Mouse (Mus musculus): ENCODE measurements around the gene Sh3gl2. TPM values are rescaled to one million over a fixed set of nuclear protein-coding genes. Genes with fewer than 3 reads are reported as not detected.

The Sh3gl2 gene
- polyA plus RNA-seq, 1 experiment from 2014 or later: 104 TPM

- ATAC-seq: no peak
- WGBS: 84% methylated on average over 9 of the region's 9 CpGs
These were observed 6.5 kb upstream of the Sh3gl2 start for GRCm38 (mm10) chr4:85198431-85198830.

GRCm38 (mm10) chr4:85202582-85202981 lies 2.3 kb upstream of the Sh3gl2 start:
- H3K4me2 ChIP-seq (ENCODE audit: low read length): no peak overlapping the region
- peaks cover 9% of the 10 kb centered on the region for H3K27me3 ChIP-seq (replicated peaks; ENCODE audit: control insufficient read depth, insufficient read depth, low read length)
- ATAC-seq: no peak
- H3K27ac ChIP-seq (ENCODE audit: low read length): no peak overlapping the region
- H3K36me3 ChIP-seq (ENCODE audit: control insufficient read depth, insufficient read depth): no peaks in the 10 kb centered on the region
- H3K4me1 ChIP-seq (replicated peaks; ENCODE audit: control insufficient read depth, insufficient read depth, low read length): peaks cover 6% of the 10 kb centered on the region
- WGBS: 82% methylated on average over 7 of the region's 7 CpGs
- H3K4me3 ChIP-seq (replicated peaks; ENCODE audit: low read length): no peak overlapping the region
- no peaks in the 10 kb centered on the region for H3K9me3 ChIP-seq (ENCODE audit: control insufficient read depth, low read length)
- no peak overlapping the region for H3K9ac ChIP-seq (replicated peaks; ENCODE audit: low read depth, low read length)

More at GRCm38 (mm10) chr4:85198431-85198830, 6.5 kb upstream of the Sh3gl2 start:
- Histone ChIP-seq H3K4me3 (replicated peaks; ENCODE audit: low read length) (no peak overlapping the region), H3K9me3 (ENCODE audit: control insufficient read depth, low read length) (no peaks in the 10 kb centered on the region), H3K27me3 (replicated peaks; ENCODE audit: control insufficient read depth, insufficient read depth, low read length) (peaks cover under 1% of the 10 kb centered on the region; the same call in 1 of the 2 replicates), H3K4me1 (replicated peaks; ENCODE audit: control insufficient read depth, insufficient read depth, low read length) (no peaks in the 10 kb centered on the region), H3K27ac (ENCODE audit: low read length) (no peak overlapping the region), H3K4me2 (ENCODE audit: low read length) (no peak overlapping the region), H3K36me3 (ENCODE audit: control insufficient read depth, insufficient read depth) (no peaks in the 10 kb centered on the region), H3K9ac (replicated peaks; ENCODE audit: low read depth, low read length) (no peak overlapping the region)

DNA sequence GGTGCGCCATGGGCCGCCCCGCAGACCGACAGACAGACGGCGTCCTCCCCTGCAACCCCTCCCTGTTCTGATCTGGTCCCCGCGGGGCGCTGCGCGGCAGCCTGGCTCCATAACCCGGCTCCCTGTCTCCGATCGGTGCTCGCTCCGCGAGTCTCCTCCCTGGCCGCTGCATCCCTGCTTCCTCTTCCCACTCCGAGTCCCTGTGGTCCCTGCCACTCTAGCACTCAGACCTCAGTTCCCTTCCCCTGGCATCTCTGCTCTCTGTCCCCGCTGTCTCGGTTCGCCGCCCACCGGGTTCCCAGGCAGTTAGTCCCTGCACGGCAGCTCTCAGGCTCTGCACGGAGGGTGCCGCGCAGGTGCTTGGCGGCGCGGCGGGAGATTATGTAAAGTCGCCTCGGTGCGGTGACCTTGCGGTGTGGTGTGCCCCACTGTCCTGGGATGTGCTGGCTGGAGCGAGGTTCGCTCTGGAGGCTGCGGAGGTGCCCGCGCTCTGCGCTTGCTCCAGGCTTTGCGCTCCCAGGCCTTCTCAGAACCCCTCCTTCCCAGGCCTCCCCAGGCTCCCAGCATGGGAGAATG lies 798 bp downstream of the Sh3gl2 start:
- Histone ChIP-seq H3K4me3 (replicated peaks; ENCODE audit: low read length) (peak overlapping the region; percentile 85), H3K27ac (ENCODE audit: low read length) (peak overlapping the region; percentile 84), H3K9me3 (ENCODE audit: control insufficient read depth, low read length) (no peaks in the 10 kb centered on the region), H3K9ac (replicated peaks; ENCODE audit: low read depth, low read length) (peak overlapping the region; percentile 90), H3K4me2 (ENCODE audit: low read length) (peak overlapping the region; percentile 94), H3K36me3 (ENCODE audit: control insufficient read depth, insufficient read depth) (no peaks in the 10 kb centered on the region), H3K4me1 (replicated peaks; ENCODE audit: control insufficient read depth, insufficient read depth, low read length) (peaks cover 6% of the 10 kb centered on the region), H3K27me3 (replicated peaks; ENCODE audit: control insufficient read depth, insufficient read depth, low read length) (peaks cover 9% of the 10 kb centered on the region)
- ATAC-seq: peak; percentile 82
- WGBS: under 1% methylated on average over 43 of the region's 43 CpGs

DNA sequence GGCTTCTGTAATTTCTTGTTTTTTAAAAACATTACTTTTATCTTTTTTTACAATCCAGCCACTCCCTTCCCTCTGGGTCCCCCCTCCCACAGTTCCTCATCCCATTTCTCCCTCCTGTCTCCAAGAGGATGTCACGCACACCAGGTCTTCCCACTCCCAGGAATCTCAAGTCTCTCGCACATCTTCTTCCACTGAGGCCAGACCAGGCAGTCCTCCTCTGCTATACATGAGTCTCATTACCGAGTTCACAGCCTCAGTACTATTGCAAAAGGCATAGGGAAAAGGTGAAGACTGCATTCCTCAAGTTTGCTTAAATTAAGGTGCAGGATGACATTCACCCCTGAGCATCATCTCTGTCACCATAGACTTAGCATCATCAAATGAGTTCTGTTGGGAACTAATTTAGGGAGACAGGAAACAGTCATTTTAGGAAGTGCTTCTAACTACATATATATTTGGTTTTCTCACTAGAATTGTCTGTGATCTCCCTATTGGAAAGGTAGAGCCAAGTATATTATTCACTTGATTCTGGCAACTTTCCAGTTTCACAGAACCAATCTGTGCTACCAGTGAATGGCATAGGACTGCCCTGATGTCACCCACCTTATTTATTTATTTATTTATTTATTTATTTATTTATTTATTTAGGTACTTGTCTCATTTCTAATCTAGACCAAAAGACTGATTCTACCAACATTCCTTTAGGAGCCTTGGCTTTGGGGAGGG lies 1.9 kb downstream of the Sh3gl2 start:
- H3K4me3 ChIP-seq (replicated peaks; ENCODE audit: low read length): peak overlapping the region; percentile 18
- no peak overlapping the region for H3K27ac ChIP-seq (ENCODE audit: low read length)
- no peak for ATAC-seq
- H3K36me3 ChIP-seq (ENCODE audit: control insufficient read depth, insufficient read depth): no peaks in the 10 kb centered on the region
- H3K4me1 ChIP-seq (replicated peaks; ENCODE audit: control insufficient read depth, insufficient read depth, low read length): peaks cover 6% of the 10 kb centered on the region
- H3K4me2 ChIP-seq (ENCODE audit: low read length): peak overlapping the region; percentile 46
- 61% methylated on average over 3 of the region's 3 CpGs for WGBS
- 0 out of 2 replicates have a peak overlapping the region, but pooled peaks have one; percentile 14 for H3K9ac ChIP-seq (replicated peaks; ENCODE audit: low read depth, low read length)
- no peaks in the 10 kb centered on the region for H3K9me3 ChIP-seq (ENCODE audit: control insufficient read depth, low read length)
- H3K27me3 ChIP-seq (replicated peaks; ENCODE audit: control insufficient read depth, insufficient read depth, low read length): peaks cover 9% of the 10 kb centered on the region

GRCm38 (mm10) chr4:85207515-85207914 lies 2.6 kb downstream of the Sh3gl2 start:
- 89% methylated on average over 9 of the region's 9 CpGs for WGBS
- peaks cover 6% of the 10 kb centered on the region for H3K4me1 ChIP-seq (replicated peaks; ENCODE audit: control insufficient read depth, insufficient read depth, low read length)
- ATAC-seq: no peak
- no peaks in the 10 kb centered on the region for H3K36me3 ChIP-seq (ENCODE audit: control insufficient read depth, insufficient read depth)
- H3K4me2 ChIP-seq (ENCODE audit: low read length): peak overlapping the region; percentile 22
- no peak overlapping the region for H3K9ac ChIP-seq (replicated peaks; ENCODE audit: low read depth, low read length)
- H3K9me3 ChIP-seq (ENCODE audit: control insufficient read depth, low read length): no peaks in the 10 kb centered on the region
- peaks cover 9% of the 10 kb centered on the region for H3K27me3 ChIP-seq (replicated peaks; ENCODE audit: control insufficient read depth, insufficient read depth, low read length)
- no peak overlapping the region for H3K27ac ChIP-seq (ENCODE audit: low read length)
- peak overlapping the region; percentile 7; the same call in 1 of the 2 replicates for H3K4me3 ChIP-seq (replicated peaks; ENCODE audit: low read length)

GRCm38 (mm10) chr4:85208531-85208930 lies 3.6 kb downstream of the Sh3gl2 start:
- Histone ChIP-seq H3K9me3 (ENCODE audit: control insufficient read depth, low read length) (no peaks in the 10 kb centered on the region), H3K4me2 (ENCODE audit: low read length) (no peak overlapping the region), H3K4me3 (replicated peaks; ENCODE audit: low read length) (no peak overlapping the region), H3K27ac (ENCODE audit: low read length) (no peak overlapping the region), H3K9ac (replicated peaks; ENCODE audit: low read depth, low read length) (no peak overlapping the region), H3K36me3 (ENCODE audit: control insufficient read depth, insufficient read depth) (no peaks in the 10 kb centered on the region), H3K4me1 (replicated peaks; ENCODE audit: control insufficient read depth, insufficient read depth, low read length) (peaks cover 6% of the 10 kb centered on the region), H3K27me3 (replicated peaks; ENCODE audit: control insufficient read depth, insufficient read depth, low read length) (peaks cover 7% of the 10 kb centered on the region)
- no peak for ATAC-seq
- WGBS: 83% methylated on average over 1 of the region's 1 CpGs

DNA sequence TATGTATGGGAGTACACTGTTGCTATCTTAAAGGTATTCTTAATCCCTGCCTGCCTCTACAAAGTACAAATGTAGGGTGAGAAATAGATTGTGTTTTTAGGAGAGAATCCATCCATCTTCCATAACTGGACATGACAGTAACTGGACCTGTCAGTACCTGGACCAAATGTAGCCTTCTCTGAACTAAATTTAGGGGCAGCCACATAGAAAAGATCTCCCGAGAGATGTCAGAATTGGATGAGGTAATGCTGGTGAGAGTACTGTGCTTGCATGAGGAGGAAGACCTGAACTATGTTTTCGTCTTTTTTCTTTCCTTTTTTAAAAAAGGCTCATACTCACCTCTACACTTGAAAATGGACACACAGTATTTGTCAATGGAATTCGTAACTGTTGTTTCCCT lies 6.0 kb downstream of the Sh3gl2 start:
- H3K4me2 ChIP-seq (ENCODE audit: low read length): no peak overlapping the region
- 77% methylated on average over 3 of the region's 3 CpGs for WGBS
- no peak overlapping the region for H3K4me3 ChIP-seq (replicated peaks; ENCODE audit: low read length)
- no peak overlapping the region for H3K9ac ChIP-seq (replicated peaks; ENCODE audit: low read depth, low read length)
- no peaks in the 10 kb centered on the region for H3K9me3 ChIP-seq (ENCODE audit: control insufficient read depth, low read length)
- H3K27me3 ChIP-seq (replicated peaks; ENCODE audit: control insufficient read depth, insufficient read depth, low read length): no peaks in the 10 kb centered on the region
- ATAC-seq: no peak
- H3K4me1 ChIP-seq (replicated peaks; ENCODE audit: control insufficient read depth, insufficient read depth, low read length): peaks cover 2% of the 10 kb centered on the region; the same call in 1 of the 2 replicates
- no peaks in the 10 kb centered on the region for H3K36me3 ChIP-seq (ENCODE audit: control insufficient read depth, insufficient read depth)
- no peak overlapping the region for H3K27ac ChIP-seq (ENCODE audit: low read length)

GRCm38 (mm10) chr4:85217003-85217402 lies 12.1 kb downstream of the Sh3gl2 start:
- H3K9ac ChIP-seq (replicated peaks; ENCODE audit: low read depth, low read length): no peak overlapping the region
- no peaks in the 10 kb centered on the region for H3K36me3 ChIP-seq (ENCODE audit: control insufficient read depth, insufficient read depth)
- no peaks in the 10 kb centered on the region for H3K9me3 ChIP-seq (ENCODE audit: control insufficient read depth, low read length)
- H3K27me3 ChIP-seq (replicated peaks; ENCODE audit: control insufficient read depth, insufficient read depth, low read length): no peaks in the 10 kb centered on the region
- ATAC-seq: no peak
- no peak overlapping the region for H3K27ac ChIP-seq (ENCODE audit: low read length)
- no peak overlapping the region for H3K4me2 ChIP-seq (ENCODE audit: low read length)
- no peak overlapping the region for H3K4me3 ChIP-seq (replicated peaks; ENCODE audit: low read length)
- H3K4me1 ChIP-seq (replicated peaks; ENCODE audit: control insufficient read depth, insufficient read depth, low read length): no peaks in the 10 kb centered on the region
- 82% methylated on average over 4 of the region's 4 CpGs for WGBS

GRCm38 (mm10) chr4:85222716-85223115 lies 17.8 kb downstream of the Sh3gl2 start:
- H3K4me1 ChIP-seq (replicated peaks; ENCODE audit: control insufficient read depth, insufficient read depth, low read length): no peaks in the 10 kb centered on the region
- H3K4me2 ChIP-seq (ENCODE audit: low read length): no peak overlapping the region
- H3K9ac ChIP-seq (replicated peaks; ENCODE audit: low read depth, low read length): no peak overlapping the region
- ATAC-seq: no peak
- no peak overlapping the region for H3K4me3 ChIP-seq (replicated peaks; ENCODE audit: low read length)
- H3K9me3 ChIP-seq (ENCODE audit: control insufficient read depth, low read length): no peaks in the 10 kb centered on the region
- H3K36me3 ChIP-seq (ENCODE audit: control insufficient read depth, insufficient read depth): no peaks in the 10 kb centered on the region
- no peak overlapping the region for H3K27ac ChIP-seq (ENCODE audit: low read length)
- WGBS: 78% methylated on average over 5 of the region's 5 CpGs
- no peaks in the 10 kb centered on the region for H3K27me3 ChIP-seq (replicated peaks; ENCODE audit: control insufficient read depth, insufficient read depth, low read length)

Data from forebrain, embryonic 16.5 days (tissue).